Mouse (Mus musculus) kidney, adult 2 months (tissue): Measurements from ENCODE around the gene Rrp9.

Experiments
- CTCF ChIP-seq: fragments of 200-500 bp; conservative IDR thresholded peaks from 2 replicates; pipeline ENCODE4 v1.5.1; 2011; ENCODE audit warnings: low read depth, mild to moderate bottlenecking, control low read depth, low read length, moderate library complexity, mixed read lengths; ENCODE audit not compliant: insufficient read depth, insufficient read length
- POLR2A ChIP-seq: fragments of 200-500 bp; IDR thresholded peaks from one replicate; pipeline ENCODE4 v1.6.1; 2011; ENCODE audit warnings: low read depth, low read length, control low read depth

DNA sequence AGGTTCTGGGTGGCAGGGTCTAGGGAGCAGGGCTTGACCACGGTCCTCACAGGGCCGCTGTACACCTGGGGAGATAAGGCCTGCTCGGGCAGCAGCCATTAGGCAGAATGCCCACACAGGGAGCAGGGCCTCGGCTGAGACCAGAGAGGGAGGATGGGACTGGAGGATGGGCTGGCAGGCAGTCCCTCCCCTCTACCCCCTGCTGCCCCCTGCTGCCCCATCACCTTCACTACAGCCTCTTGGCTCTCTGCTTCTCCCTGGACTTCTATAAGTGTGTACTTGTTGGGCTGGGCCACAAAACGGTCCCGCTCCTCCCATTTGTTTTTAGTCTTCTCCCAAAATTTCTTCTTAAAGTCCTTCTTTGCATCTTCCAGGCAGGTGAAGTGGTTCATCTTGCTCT lies 1.3 kb upstream of the Rrp9 start:
- no peak for TF ChIP-seq POLR2A
- peak; percentile 79 for TF ChIP-seq CTCF
